Mouse (Mus musculus): ENCODE data around the gene B3gnt9.

GRCm38 (mm10) chr8:105263244-105263912 lies 8.4 kb upstream of the B3gnt9 start:
- peak; percentile 34; the same call in 1 of the 2 replicates for TF ChIP-seq CTCF (IDR thresholded peaks at IDR 0.05; ENCODE audit: low read depth)
- no peak for TF ChIP-seq EP300 (optimal IDR thresholded peaks at IDR 0.05)

Measured in stomach, postnatal 0 days (tissue).